Mouse (Mus musculus) gastrocnemius, postnatal 4 days (tissue): ENCODE measurements around the gene Ptbp3. TPM values are rescaled to one million over a fixed set of nuclear protein-coding genes. Genes with fewer than 3 reads are reported as not detected.
"Not testable (repeated sequence)": the region's sequence is repeated elsewhere in the genome, so short reads cannot be mapped to it uniquely, and the experiment has no call there.

Source experiments
- DNase-seq, 2 experiments: peaks; one replicate each; pipeline ENCODE4 v3.0.0; 2021 to 2022; ENCODE audit warnings: low spot score in 2 of 2, mixed read lengths in 2 of 2
- long read RNA-seq, 2 experiments: library from polyadenylated mRNA; stranded (forward); transcript quantifications; one replicate each; pipeline ENCODE4 v2.0.0; 2021
- total RNA-seq, 2 experiments: library from RNA; stranded (reverse); gene quantifications; 2 replicates each; pipeline ENCODE4 v1.2.3; 2021

Gene Ptbp3
- total RNA-seq: 10 to 100 TPM; 40.5 to 44.3 TPM
- long read RNA-seq, experiment 1, full-length matches to known transcripts: 6 of 13 reads
- long read RNA-seq, experiment 1, partial matches to known transcripts: 1 of 13 reads
- long read RNA-seq, experiment 1, other reads (novel, unspliced or antisense): 6 of 13 reads
- long read RNA-seq, experiment 2, full-length matches to known transcripts: 6 of 12 reads
- long read RNA-seq, experiment 2, partial matches to known transcripts: 3 of 12 reads
- long read RNA-seq, experiment 2, other reads (novel, unspliced or antisense): 3 of 12 reads

- peak; percentile 94 to 95 for DNase-seq
These were observed at the start of gene Ptbp3 for GRCm38 (mm10) chr4:59549175-59549976. TSS of gene Ptbp3 (minus strand) at chr4:59549364.

DNA sequence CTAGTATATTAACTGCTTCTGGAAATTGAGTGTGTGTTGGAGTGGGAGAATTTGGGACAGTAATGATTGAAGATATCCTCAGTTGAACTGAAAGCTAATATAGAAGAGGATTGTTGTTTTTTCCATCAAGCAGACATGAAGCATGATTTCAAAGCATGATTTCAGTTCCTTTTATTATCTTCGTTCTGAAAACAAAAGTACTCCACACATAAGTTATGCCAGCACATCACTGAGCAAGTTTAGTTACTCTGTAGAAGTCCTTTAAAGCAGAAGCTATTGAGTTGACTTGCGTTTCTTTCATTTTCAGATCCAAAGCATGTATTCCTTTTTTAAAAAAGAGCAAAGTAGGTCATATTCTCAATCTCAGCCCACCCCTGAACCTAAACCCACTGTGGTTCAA, 47.4 kb upstream of the Ptbp3 start:
- no peak for DNase-seq

- DNase-seq: no peak
These were observed 45.5 kb upstream of the Ptbp3 start for GRCm38 (mm10) chr4:59594614-59595013.

GRCm38 (mm10) chr4:59587872-59588226, 38.7 kb upstream of the Ptbp3 start:
- no peak for DNase-seq

GRCm38 (mm10) chr4:59587215-59587871, 38.2 kb upstream of the Ptbp3 start:
- DNase-seq: no peak

- DNase-seq: no peak
These were observed 35.9 kb upstream of the Ptbp3 start for GRCm38 (mm10) chr4:59585097-59585496.

- DNase-seq: no peak
These were observed 33.0 kb upstream of the Ptbp3 start for GRCm38 (mm10) chr4:59582186-59582585.

- DNase-seq: peak; percentile 91 to 96
These were observed 32.4 kb upstream of the Ptbp3 start, which contains the start of gene Hsdl2 for GRCm38 (mm10) chr4:59581314-59582185. TSS of gene Hsdl2 (plus strand) at chr4:59581563.

DNA sequence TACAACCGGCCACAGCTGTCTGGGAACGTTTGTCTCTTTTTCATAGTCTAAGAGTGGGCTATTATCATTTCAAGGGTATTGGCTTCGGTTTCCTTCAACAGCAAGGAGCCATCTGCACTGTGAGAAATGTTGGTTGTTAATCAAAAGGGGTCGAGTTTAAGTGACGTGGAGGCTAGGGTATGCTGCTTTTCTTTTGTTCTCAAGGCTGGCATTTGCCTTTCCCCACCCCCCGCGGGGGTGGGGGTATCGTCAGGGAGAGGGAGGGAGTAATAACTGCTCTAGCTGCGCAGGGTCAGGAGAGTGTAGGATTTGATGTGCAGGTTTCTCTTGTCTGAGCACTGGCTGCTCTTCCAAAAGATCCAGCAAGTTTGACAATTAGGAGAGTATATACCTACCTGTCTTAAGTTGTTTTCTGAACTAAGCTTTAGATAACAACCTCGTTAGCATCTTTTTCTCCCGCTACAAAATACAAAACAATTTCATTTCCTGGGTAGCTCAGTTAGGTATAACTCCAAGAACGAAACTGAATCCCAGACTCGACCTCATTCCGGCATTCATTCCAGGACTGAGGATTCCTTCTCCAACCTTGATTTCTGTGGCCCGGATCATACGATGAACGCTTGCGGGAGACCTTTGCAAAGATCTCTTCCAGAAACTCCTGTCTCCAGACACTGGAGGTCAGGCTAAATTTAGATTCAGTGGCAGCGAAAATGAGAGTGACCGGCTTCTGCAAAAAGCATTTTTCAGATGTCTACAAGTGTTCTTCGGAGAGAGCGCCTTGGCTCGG, 31.5 kb upstream of the Ptbp3 start:
- DNase-seq: peak in 1 of 2 experiments; percentile 15

- no peak for DNase-seq
These were observed 26.2 kb upstream of the Ptbp3 start for GRCm38 (mm10) chr4:59575184-59575958.

DNA sequence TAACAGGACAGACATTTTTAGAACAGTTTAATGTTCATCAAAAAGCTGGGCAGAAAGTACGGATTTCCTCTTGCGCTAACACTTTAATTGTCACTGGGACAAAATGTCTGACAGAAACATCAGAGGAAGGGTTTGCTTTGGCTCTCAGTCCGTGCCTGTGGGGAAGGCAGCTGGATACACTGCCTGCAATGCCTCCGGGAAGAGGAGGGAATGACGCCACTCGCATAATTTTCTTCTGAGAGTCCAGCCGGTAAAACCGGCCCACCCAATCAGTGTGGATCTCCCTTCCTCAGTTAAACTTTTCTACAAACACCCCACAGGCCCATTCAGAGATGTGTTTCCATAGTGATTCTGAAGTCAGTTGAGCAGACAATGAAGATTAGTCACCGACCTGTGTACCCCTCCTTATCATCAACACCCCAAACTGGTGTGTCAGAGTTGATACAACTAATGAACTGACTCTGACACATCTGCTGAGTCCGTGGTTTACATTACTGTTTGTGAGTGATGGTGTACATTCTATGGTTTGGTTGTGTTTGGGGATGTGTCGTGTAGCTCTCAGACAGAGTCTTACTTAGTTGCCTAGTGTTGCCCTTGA, 23.5 kb upstream of the Ptbp3 start:
- DNase-seq: no peak

GRCm38 (mm10) chr4:59570519-59570918, 21.4 kb upstream of the Ptbp3 start:
- not testable (repeated sequence) for DNase-seq

DNA sequence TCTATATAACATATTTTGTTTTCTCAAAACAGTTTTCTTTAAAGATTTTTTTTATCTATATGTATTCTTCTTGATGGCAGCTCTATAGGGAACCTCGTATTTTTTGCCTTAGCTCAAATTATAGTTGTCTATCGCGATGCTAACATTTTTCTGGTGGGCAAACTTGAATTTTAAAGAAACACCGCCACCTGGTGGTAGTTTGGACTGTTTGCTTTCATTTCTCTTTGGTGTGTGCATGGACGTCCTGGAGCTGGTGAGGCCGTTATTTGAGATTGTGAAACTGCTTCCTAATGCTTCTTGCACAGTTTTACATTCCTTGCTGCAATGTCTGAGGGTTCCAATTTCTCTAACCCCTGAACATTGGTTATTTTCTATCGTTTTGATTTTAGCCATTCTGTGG, 20.4 kb upstream of the Ptbp3 start:
- DNase-seq: peak; percentile 45 to 64

DNA sequence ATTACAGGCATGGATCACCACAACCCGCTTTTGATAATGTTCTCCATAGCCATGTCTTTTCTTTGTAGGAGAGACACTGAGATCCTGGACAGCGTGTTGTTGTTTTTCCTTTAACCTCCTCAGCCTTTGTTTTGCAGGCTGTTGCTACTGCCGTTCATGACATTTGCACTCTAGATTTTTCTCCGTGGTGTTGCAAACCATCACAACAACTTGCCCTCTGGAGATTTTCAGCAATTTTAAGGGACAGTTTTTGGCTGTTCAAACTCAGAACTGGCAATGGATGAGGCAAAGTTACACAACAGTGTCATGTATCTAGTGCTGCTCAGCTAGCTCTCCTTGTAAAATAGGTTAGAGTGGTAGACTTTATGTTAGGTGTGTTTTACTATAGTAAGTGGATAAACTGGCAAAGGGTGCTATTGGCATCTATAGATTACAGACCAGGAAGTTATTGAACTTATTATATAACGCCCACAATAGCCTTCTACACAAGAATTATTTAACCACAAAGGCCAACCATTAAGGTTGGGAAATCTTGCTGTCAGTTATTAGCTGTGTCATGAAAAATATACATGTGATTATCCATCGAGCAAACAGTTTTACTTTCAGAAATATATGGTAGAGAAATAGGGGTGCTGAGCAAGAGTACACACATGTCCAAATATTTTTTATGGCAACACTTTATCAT, 18.6 kb upstream of the Ptbp3 start:
- DNase-seq: no peak

DNA sequence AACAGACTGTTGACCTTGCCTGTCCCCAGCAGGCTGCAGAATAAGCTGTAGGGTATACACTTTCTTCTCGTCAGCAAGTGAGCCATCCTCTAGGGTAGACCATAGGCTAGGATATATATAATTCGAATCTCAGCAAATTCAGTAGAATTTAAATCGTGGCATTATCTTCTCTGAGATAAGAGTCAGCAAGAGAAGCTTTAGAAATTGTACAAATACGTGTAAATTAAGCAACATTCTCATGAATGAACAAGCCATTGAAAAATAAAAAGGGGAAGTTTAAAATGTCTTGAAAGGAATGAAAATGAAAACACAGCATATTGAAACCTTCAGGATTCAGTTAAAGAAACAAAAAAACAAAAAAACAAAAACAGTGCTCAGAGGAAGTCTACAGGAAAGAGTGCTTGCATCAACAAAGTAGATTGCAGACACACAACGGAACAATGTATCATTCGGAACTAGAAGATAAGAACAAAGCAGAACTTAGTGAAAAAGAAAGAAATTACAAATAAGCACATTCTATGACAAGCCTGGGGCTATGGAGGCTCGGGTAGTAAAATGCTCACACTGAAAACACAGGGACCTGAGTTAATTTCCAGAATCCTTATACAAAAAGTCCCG, 16.5 kb upstream of the Ptbp3 start:
- DNase-seq: no peak

- DNase-seq: no peak
These were observed 15.0 kb upstream of the Ptbp3 start for GRCm38 (mm10) chr4:59564128-59564527.

DNA sequence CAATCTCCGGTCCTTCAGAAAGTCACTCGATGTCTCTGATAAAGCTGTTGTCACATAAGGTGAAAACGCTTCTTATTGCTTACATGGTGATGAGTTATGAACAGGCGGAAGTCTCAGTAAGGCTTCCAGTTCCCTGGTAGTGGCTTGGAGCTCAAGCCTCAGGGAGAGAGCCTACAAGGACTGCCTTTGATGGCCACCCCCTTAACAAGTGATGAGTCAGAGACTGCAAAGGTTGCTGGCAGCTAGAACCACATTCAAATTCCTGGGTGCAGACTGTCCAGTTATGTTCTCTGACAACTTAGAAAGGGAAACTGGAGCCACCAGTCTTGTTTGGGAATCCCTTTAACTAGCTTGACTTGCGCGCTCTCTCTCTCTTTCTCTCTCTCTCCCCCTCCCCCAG, 11.0 kb upstream of the Ptbp3 start:
- DNase-seq: no peak

GRCm38 (mm10) chr4:59558096-59558720, 9.0 kb upstream of the Ptbp3 start:
- no peak for DNase-seq
